Mouse (Mus musculus) ES-E14 (cell line): ENCODE data around the gene Ttll13. TPM values are rescaled to one million over a fixed set of nuclear protein-coding genes. Genes with fewer than 3 reads are reported as not detected.
A peak's percentile ranks its signal among the peaks of the same experiment; 100 is the strongest.

ENCODE experiments used
- DNase-seq: peaks from one replicate; pipeline ENCODE4 v3.0.0-alpha.2; 2013; ENCODE audit warnings: low read depth, low spot score
- H3K27ac ChIP-seq: 2 replicates; pipeline ENCODE4 v1.5.1; 2012; ENCODE audit warnings: low read depth, mild to moderate bottlenecking, low read length, moderate library complexity, mixed read lengths; ENCODE audit not compliant: poor library complexity, insufficient read depth, severe bottlenecking
- H3K36me3 ChIP-seq: 2 replicates; pipeline ENCODE4 v1.6.1; 2012; ENCODE audit warnings: mild to moderate bottlenecking, low read length, moderate library complexity, mixed read lengths; ENCODE audit not compliant: control insufficient read depth, poor library complexity, insufficient read depth, severe bottlenecking
- H3K4me1 ChIP-seq, 2 experiments: fragments of 150-350 bp in 1 of 2; sonication (generic) in 1 of 2; 2 replicates each; pipeline ENCODE4 v1.6.1; 2012; ENCODE audit warnings: low read length in 2 of 2, mild to moderate bottlenecking in 1 of 2, mixed read lengths in 1 of 2; ENCODE audit not compliant: control insufficient read depth in 2 of 2, insufficient read depth in 2 of 2, poor library complexity in 1 of 2
- H3K4me3 ChIP-seq, 2 experiments: fragments of 150-350 bp in 1 of 2; sonication (generic) in 1 of 2; 2 replicates each; pipeline ENCODE4 v1.5.1; 2012; ENCODE audit warnings: low read length in 2 of 2, low read depth in 1 of 2, mild to moderate bottlenecking in 1 of 2, mixed read lengths in 1 of 2; ENCODE audit not compliant: insufficient read depth in 1 of 2, poor library complexity in 1 of 2, severe bottlenecking in 1 of 2
- H3K9ac ChIP-seq: 2 replicates; pipeline ENCODE4 v1.6.1; 2012; ENCODE audit warnings: low read depth, mild to moderate bottlenecking, low read length, mixed read lengths; ENCODE audit not compliant: poor library complexity, insufficient read depth, severe bottlenecking
- H3K9me3 ChIP-seq: fragments of 150-350 bp; sonication (generic); 2 replicates; pipeline ENCODE4 v1.6.1; 2012; ENCODE audit warnings: low read depth, mild to moderate bottlenecking, low read length; ENCODE audit not compliant: control insufficient read depth, insufficient read depth
- CHD2 ChIP-seq: IDR thresholded peaks from 2 replicates; pipeline ENCODE4 v1.6.1; 2014; ENCODE audit warnings: mild to moderate bottlenecking, low read depth, low read length, inconsistent platforms
- HCFC1 ChIP-seq: IDR thresholded peaks from 2 replicates; pipeline ENCODE4 v1.6.1; 2012; ENCODE audit warnings: low read length, inconsistent platforms, borderline replicate concordance; ENCODE audit not compliant: insufficient read depth
- MAFK ChIP-seq: IDR thresholded peaks from 2 replicates; pipeline ENCODE4 v1.6.1; 2014; ENCODE audit warnings: mild to moderate bottlenecking, low read depth, low read length, inconsistent platforms; ENCODE audit not compliant: insufficient read depth
- ZC3H11A ChIP-seq: IDR thresholded peaks from 2 replicates; pipeline ENCODE4 v1.6.1; 2012; ENCODE audit warnings: low read depth, mild to moderate bottlenecking, inconsistent platforms, low read length, borderline replicate concordance
- ZNF384 ChIP-seq: IDR thresholded peaks from 2 replicates; pipeline ENCODE4 v1.6.1; 2012; ENCODE audit warnings: low read depth, low read length, inconsistent platforms
- in situ Hi-C, 2 experiments: fragments of 600-800 bp; cut with MboI; formaldehyde crosslinking; loops; one replicate each; pipeline ENCODE4 v1.15.1; 2025; ENCODE audit warnings: low sequenced_read_pairs in 2 of 2, inconsistent platforms in 1 of 2; ENCODE audit not compliant: unreplicated experiment in 2 of 2
- total RNA-seq: library from RNA; depleted of rRNA; stranded (reverse); fragments of 300-350 nt; gene quantifications from 2 replicates; pipeline ENCODE4 v1.2.3, GENCODE M21; 2012; rRNA removed

The Ttll13 gene
- total RNA-seq, 1 experiment = 2.8 TPM

- Histone ChIP-seq H3K4me3 (no peak overlapping the region), H3K27ac (no peak overlapping the region), H3K4me1 (peaks cover 2 to 3% of the 10 kb centered on the region in 2 experiments; a peak in 2 of 4 replicates), H3K9ac (0 out of 2 replicates have a peak overlapping the region, but pooled peaks have one; percentile 4), H3K9me3 (no peaks in the 10 kb centered on the region), H3K36me3 (peaks cover 40% of the 10 kb centered on the region)
- no peak for DNase-seq
- in situ Hi-C loops = no loop called here
- TF ChIP-seq MAFK = no peak
- no peak for TF ChIP-seq ZC3H11A
- TF ChIP-seq CHD2 = no peak
- TF ChIP-seq ZNF384 = no peak
- TF ChIP-seq HCFC1 = no peak
Measured at GRCm38 (mm10) chr7:80299568-80299967, 53.4 kb downstream of the Ttll13 start.

- Histone ChIP-seq H3K27ac (no peak overlapping the region), H3K9me3 (no peaks in the 10 kb centered on the region), H3K36me3 (peaks cover 46% of the 10 kb centered on the region), H3K4me3 (no peak overlapping the region), H3K4me1 (peaks cover 0 to 3% of the 10 kb centered on the region in 2 experiments; a peak in 2 of 4 replicates), H3K9ac (no peak overlapping the region)
- DNase-seq = no peak
- no peak for TF ChIP-seq HCFC1
- TF ChIP-seq ZNF384 = no peak
- no peak for TF ChIP-seq ZC3H11A
- no peak for TF ChIP-seq CHD2
- TF ChIP-seq MAFK = no peak
- in situ Hi-C loops = loop anchor here (10.0 to 25.0 kb wide), 2 partner anchors 614 to 617 kb away; no protein-coding TSS in a partner anchor
Measured at GRCm38 (mm10) chr7:80301522-80301921, 55.3 kb downstream of the Ttll13 start.

DNA sequence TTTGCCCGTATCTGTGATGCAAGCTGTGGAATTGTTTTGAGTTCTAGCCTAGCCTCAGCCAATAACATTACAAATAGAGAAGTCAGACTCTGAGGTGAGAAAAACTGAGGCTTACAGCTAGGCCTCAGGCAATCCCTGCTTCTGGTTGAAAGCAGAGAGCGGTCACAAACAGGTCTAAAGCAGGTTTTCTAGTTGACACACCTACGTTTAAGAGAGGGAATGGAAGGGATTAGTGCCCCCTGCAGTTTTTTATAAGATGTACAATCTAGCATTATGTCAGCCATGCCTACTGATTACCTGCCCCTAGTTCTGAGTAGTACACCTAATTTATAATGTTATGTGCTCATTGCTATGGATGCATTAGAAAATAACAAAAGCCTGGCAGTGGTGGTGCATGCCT lies 61.6 kb downstream of the Ttll13 start:
- Histone ChIP-seq H3K36me3 (peaks cover 53% of the 10 kb centered on the region), H3K4me1 (no peaks in the 10 kb centered on the region), H3K9ac (no peak overlapping the region), H3K4me3 (no peak overlapping the region), H3K27ac (no peak overlapping the region), H3K9me3 (no peaks in the 10 kb centered on the region)
- no peak for DNase-seq
- in situ Hi-C loops = loop anchor here (10.0 to 25.0 kb wide), 2 partner anchors 620 to 623 kb away; no protein-coding TSS in a partner anchor
- TF ChIP-seq HCFC1 = no peak
- no peak for TF ChIP-seq ZC3H11A
- TF ChIP-seq ZNF384 = no peak

Other genes starting within 250 kb of the Ttll13 start
- gene Zfp710, start 221.6 kb upstream of the Ttll13 start, total RNA-seq = 39.8 and 54.2 TPM in 2 replicates
- 108 and 146 TPM in 2 replicates for gene Idh2, start 131.0 kb upstream of the Ttll13 start, total RNA-seq
- 50.1 and 106 TPM in 2 replicates for gene Sema4b, start 59.5 kb upstream of the Ttll13 start, total RNA-seq
- 52.6 and 59.7 TPM in 2 replicates for gene Cib1, start 13.6 kb upstream of the Ttll13 start, total RNA-seq
- 4.4 and 4.5 TPM in 2 replicates for gene Gdpgp1, start 13.5 kb upstream of the Ttll13 start, total RNA-seq
- gene Ngrn, start 14.8 kb downstream of the Ttll13 start, total RNA-seq = 37.8 and 45.2 TPM in 2 replicates
- 21.1 and 30.4 TPM in 2 replicates for gene Vps33b, start 23.3 kb downstream of the Ttll13 start, total RNA-seq
- gene Prc1, start 48.1 kb downstream of the Ttll13 start, total RNA-seq = 91.0 and 103 TPM in 2 replicates
- gene Rccd1, start 78.1 kb downstream of the Ttll13 start, total RNA-seq = 16.4 and 27.6 TPM in 2 replicates
- gene Unc45a, start 94.6 kb downstream of the Ttll13 start, total RNA-seq = 52.0 and 54.1 TPM in 2 replicates
- gene Hddc3, start 96.7 kb downstream of the Ttll13 start, total RNA-seq = 11.4 and 14.3 TPM in 2 replicates
- 14.6 and 19.8 TPM in 2 replicates for gene Man2a2, start 125.0 kb downstream of the Ttll13 start, total RNA-seq
- gene Fes, start 141.6 kb downstream of the Ttll13 start, total RNA-seq = 2.1 and 4.5 TPM in 2 replicates
- gene Furin, start 159.1 kb downstream of the Ttll13 start, total RNA-seq = 16.1 and 17.7 TPM in 2 replicates